Mouse (Mus musculus): ENCODE measurements at regions not wholly inside any gene's neighbourhood (a gene's known extent, or its start where the extent isn't known, plus 50 kb on each side); places are given as distances from the start of the nearest gene placed in this dataset.
A peak's percentile ranks its signal among the peaks of the same experiment; 100 is the strongest.
"Not testable (repeated sequence)": the region's sequence is repeated elsewhere in the genome, so short reads cannot be mapped to it uniquely, and the experiment has no call there.

DNA sequence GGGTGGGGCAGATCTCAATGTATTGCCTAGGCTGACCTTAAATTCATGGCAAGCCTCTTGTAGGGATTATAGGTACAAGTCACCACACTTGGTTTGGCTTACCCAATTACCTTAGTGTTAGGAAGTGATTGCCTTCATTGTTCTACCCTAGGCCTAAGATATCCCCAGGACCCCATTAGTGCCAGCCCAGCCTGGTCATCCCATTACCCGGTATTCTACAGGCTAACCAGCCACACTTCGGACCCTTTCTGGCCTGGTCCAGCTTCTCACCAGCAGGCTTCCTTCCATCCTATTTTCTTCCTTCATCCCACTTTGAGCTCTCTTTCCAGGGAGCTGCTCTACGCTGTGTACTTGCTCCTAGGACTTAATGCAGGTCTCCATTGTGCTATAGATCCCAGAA lies 59.5 kb downstream of the Tex35 start:
- Histone ChIP-seq H3K4me3 (no peak overlapping the region), H3K27ac (no peak overlapping the region), H3K9me3 (replicated peaks) (no peaks in the 10 kb centered on the region), H3K4me2 (no peak overlapping the region), H3K27me3 (no peaks in the 10 kb centered on the region), H3K9ac (no peak overlapping the region), H3K4me1 (replicated peaks) (peaks cover 14% of the 10 kb centered on the region), H3K36me3 (no peaks in the 10 kb centered on the region)
- ATAC-seq (replicated peaks; ENCODE audit: insufficient number of reproducible peaks, insufficient read depth, low FRiP score, low read depth) = no peak
- 92% methylated on average over 3 of the region's 3 CpGs for WGBS

DNA sequence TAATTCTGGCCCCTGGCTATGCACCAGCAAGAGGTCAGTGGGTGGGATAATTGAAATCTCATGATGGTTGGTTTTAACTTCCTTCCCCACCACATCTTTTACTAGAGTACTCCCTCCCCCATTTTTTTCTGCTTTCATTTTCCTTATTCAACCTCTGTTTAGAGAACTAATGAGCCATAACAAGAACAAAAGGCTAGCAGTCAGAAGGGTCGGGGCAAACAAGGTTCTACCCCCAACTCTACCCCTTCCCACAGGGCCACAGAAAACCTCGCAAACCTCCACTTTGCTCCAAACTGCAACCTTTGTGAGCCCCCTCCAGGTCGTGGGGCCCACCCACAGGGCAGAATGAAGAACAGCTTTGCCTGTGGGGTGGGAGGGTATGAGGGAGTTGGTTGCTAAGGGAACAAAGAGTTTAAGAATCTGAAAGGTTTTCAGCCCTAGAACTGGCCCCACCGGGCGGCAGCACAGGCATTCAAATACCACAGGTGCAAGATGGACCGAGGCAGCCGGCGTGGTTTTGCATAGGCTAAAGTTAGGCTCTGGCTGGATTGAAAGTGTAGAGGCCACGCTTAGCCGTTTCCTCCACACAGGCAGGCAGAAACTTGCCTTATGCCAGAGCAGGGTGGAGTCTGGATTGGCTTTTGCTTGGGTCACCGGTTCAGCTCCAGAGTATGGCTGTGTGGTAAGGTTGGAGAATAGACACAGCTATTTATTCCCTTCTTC lies 60.1 kb downstream of the Tex35 start:
- Histone ChIP-seq H3K4me1 (replicated peaks) (peaks cover 14% of the 10 kb centered on the region), H3K9me3 (replicated peaks) (no peaks in the 10 kb centered on the region), H3K27ac (no peak overlapping the region), H3K9ac (no peak overlapping the region), H3K27me3 (no peaks in the 10 kb centered on the region), H3K36me3 (no peaks in the 10 kb centered on the region), H3K4me2 (no peak overlapping the region), H3K4me3 (no peak overlapping the region)
- WGBS = 46% methylated on average over 11 of the region's 11 CpGs
- ATAC-seq (replicated peaks; ENCODE audit: insufficient number of reproducible peaks, insufficient read depth, low FRiP score, low read depth) = no peak

DNA sequence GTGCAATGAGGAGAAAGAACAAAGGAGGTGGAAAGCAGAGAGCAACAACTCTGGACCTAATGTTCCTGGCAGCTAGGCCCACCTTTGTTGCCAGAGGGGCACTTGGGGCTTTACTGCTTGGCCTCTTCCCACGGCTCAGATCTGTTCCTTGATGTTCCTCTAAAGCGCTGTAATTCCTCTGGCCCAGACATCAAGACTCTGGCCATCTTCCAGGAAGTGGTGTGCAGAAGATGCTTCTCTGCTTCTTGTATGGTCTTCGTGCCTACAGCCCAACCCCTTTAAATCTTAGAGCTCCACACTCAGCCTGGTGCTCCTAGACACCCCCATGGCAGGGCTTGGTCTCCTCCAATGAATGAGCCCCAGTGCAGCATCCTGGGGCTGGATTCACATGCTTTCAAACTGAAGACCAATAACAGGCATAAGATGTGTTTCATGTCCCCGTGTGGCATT lies 60.7 kb downstream of the Tex35 start:
- H3K9ac ChIP-seq = no peak overlapping the region
- no peak for ATAC-seq (replicated peaks; ENCODE audit: insufficient number of reproducible peaks, insufficient read depth, low FRiP score, low read depth)

DNA sequence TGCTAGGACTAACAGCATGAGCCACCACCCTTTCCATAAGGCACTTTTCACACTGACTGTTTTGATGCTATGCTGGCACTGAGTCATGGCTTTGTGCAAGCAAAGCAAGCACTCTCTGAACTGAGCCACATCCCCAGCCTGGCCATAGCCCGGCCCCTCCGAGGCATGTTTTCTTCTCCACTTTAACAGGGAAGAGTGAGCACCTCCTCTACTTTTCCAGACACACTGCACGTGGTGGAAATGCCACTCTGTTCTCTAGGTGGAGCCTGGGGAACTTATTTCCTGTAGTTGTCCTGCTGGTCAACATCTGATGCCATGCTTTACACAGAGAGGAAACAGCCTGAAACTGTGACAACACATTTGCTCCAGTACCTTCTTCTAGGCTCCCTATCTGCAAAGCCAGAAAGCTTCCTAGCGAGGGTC lies 61.7 kb downstream of the Tex35 start:
- Histone ChIP-seq H3K4me1 (replicated peaks) (peaks cover 14% of the 10 kb centered on the region), H3K4me3 (no peak overlapping the region), H3K9me3 (replicated peaks) (no peaks in the 10 kb centered on the region), H3K9ac (no peak overlapping the region), H3K36me3 (no peaks in the 10 kb centered on the region), H3K4me2 (no peak overlapping the region), H3K27me3 (no peaks in the 10 kb centered on the region), H3K27ac (no peak overlapping the region)
- WGBS = 55% methylated on average over 4 of the region's 4 CpGs
- ATAC-seq (replicated peaks; ENCODE audit: insufficient number of reproducible peaks, insufficient read depth, low FRiP score, low read depth) = no peak

More for the DNA sequence above, 60.7 kb downstream of the Tex35 start:
- WGBS = 62% methylated on average over 4 of the region's 4 CpGs
- Histone ChIP-seq H3K4me3 (no peak overlapping the region), H3K27me3 (no peaks in the 10 kb centered on the region), H3K4me2 (no peak overlapping the region), H3K9me3 (replicated peaks) (no peaks in the 10 kb centered on the region), H3K36me3 (no peaks in the 10 kb centered on the region), H3K27ac (no peak overlapping the region), H3K4me1 (replicated peaks) (peaks cover 14% of the 10 kb centered on the region)

DNA sequence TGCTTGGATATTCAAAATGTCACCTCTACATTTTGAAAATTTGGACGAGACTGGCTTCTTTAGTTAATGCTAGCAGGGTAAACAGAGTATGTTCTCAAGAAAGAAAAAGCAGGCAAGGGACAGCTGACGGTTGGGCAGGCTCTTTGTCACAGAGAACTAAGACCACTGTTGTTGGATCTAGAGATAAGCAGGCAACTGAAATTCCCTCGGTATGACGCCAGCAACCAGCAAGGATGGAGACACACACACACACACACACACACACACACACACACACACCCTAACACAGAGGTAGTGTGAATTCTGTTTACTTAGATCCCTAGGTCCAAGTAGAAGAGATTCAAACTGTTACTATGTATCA lies 68.7 kb downstream of the Tex35 start:
- Histone ChIP-seq H3K4me1 (replicated peaks) (peaks cover 43% of the 10 kb centered on the region), H3K4me3 (peak overlapping the region; percentile 11; the same call in 1 of the 2 replicates), H3K9me3 (replicated peaks) (no peaks in the 10 kb centered on the region), H3K27ac (peak overlapping the region; percentile 89), H3K27me3 (no peaks in the 10 kb centered on the region), H3K36me3 (no peaks in the 10 kb centered on the region), H3K9ac (no peak overlapping the region), H3K4me2 (peak overlapping the region; percentile 56)
- WGBS = 0% methylated on average over 4 of the region's 4 CpGs
- 0 out of 2 replicates have a peak, but pooled peaks have one; percentile 4 for ATAC-seq (replicated peaks; ENCODE audit: insufficient number of reproducible peaks, insufficient read depth, low FRiP score, low read depth)

DNA sequence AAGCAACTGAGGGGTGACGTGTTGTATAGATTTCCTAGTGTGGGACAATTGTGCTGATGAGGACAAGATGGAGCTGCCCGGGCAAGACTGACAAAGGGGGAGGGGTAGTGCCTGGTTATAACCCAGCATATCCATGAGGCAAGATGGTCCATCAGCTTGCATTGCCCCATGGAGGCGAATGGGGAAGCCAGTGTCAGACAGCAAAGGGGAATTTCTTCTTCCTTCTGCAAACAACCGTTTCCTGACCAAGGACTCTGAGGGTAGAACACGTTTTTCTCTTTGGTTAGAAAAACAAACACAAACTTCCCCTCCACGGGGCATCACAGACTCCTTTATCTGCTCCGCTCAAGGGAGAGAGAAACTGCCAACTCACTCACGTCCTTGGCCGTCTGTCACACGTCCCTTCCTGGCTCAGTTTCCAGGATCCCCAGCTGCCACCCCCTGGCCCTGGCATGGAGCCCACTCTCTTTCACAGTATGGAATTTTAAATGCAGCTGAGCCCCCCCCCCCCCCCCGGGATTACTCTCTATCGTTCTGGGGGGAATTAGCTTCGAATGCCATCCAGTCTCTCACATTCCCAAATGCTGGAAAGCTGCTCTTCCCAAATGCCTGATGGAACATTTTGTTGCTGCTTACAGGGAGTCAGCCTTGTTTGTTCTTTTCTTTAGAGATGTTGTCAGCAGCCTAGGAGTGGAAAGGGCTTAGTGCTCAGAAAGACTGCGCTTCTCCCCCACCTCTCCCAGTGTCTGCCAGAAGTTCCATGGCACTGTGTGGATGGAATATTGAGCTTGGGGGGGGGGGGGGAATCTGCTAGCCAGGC lies 69.3 kb downstream of the Tex35 start:
- peak overlapping the region; percentile 56 for H3K4me2 ChIP-seq
- H3K9me3 ChIP-seq (replicated peaks) = no peaks in the 10 kb centered on the region
- H3K4me3 ChIP-seq = peak overlapping the region; percentile 11
- peak; percentile 81 for ATAC-seq (replicated peaks; ENCODE audit: insufficient number of reproducible peaks, insufficient read depth, low FRiP score, low read depth)
- peak overlapping the region; percentile 89 for H3K27ac ChIP-seq
- WGBS = 7% methylated on average over 14 of the region's 14 CpGs
- no peaks in the 10 kb centered on the region for H3K27me3 ChIP-seq
- no peak overlapping the region for H3K9ac ChIP-seq
- peaks cover 43% of the 10 kb centered on the region for H3K4me1 ChIP-seq (replicated peaks)
- no peaks in the 10 kb centered on the region for H3K36me3 ChIP-seq

DNA sequence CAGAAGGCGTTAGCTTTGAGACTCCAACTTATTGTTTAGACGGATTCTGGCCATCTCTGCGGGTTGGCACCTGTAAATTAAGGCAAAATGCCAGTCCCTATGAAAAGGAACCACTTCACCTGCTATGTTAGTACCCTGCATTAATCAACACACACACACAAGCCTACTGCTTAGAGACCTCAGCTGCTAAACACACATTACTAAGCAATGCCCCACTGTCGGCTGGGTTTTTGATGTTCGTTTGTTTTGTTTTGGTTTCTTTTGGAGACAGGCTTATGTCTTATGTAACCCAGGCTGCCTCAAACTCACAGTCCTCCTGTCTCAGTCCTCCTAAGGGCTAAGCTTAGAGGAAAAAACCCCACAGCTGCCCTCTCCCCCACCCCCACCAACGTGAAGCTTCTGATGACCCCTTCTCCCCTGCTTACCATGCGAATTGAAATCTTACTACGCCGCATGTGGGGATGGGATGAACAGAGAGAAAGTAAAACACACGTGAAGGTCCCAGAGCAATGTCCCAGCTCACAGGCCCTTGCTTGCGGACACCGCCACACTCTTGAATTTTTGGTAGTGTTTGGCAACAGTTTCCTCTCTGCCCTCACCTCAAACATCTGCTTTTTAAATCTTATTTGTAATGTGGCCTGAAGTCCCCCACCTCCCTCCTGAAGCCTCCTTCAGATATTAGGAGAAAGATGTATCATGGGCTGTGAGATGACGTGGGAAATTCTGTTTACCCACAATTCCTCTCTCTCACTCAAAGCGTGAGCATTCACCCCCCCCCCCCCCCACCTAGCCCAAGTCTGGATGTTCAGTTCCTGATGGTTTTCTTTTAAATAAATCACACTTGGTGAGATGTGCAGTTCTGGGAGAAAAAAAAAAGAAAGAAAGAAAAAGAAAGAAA lies 70.1 kb downstream of the Tex35 start:
- ATAC-seq (replicated peaks; ENCODE audit: insufficient number of reproducible peaks, insufficient read depth, low FRiP score, low read depth) = no peak
- peak overlapping the region; percentile 89 for H3K27ac ChIP-seq
- no peak overlapping the region for H3K4me3 ChIP-seq
- no peaks in the 10 kb centered on the region for H3K27me3 ChIP-seq
- no peak overlapping the region for H3K9ac ChIP-seq
- peaks cover 43% of the 10 kb centered on the region for H3K4me1 ChIP-seq (replicated peaks)
- H3K36me3 ChIP-seq = no peaks in the 10 kb centered on the region
- no peaks in the 10 kb centered on the region for H3K9me3 ChIP-seq (replicated peaks)
- WGBS = 71% methylated on average over 14 of the region's 14 CpGs
- H3K4me2 ChIP-seq = peak overlapping the region; percentile 56; the same call in 1 of the 2 replicates

DNA sequence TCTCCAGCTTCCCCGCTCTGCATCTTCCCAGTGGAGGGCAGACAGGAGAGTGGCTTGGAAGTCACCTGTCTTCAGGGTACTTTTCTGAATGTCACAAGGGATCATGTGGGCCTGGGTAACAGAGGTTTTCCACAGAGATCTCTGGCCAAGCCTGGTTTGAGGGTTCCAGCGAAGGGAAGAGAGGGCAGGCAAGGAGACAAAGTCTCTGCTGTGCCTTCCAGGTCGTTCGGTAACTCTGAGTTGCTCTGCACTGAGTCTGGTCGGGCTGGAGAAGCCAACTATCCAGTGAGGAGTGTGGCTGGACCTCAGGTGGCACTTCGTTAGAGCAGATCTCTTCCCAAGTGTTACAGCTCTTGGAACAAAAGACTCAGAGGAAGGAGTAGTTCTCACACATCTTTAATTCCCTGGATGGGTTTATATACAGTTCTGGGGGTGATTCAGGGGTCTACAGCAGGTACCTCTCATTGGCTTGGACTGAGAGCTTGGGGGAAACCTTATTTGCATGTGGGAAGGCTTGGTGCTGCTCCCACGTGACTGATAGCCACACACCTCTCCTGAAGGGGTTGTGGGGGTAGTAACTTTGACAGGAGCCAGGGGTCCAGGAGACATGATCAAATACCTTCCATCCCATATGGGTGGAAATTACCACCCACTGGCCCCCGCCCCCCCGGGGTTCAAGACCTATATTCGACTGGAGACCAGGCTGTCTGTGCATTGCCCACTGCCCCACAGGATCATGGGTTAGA lies 71.1 kb downstream of the Tex35 start:
- peaks cover 43% of the 10 kb centered on the region for H3K4me1 ChIP-seq (replicated peaks)
- H3K27ac ChIP-seq = 0 out of 2 replicates have a peak overlapping the region, but pooled peaks have one; percentile 89

DNA sequence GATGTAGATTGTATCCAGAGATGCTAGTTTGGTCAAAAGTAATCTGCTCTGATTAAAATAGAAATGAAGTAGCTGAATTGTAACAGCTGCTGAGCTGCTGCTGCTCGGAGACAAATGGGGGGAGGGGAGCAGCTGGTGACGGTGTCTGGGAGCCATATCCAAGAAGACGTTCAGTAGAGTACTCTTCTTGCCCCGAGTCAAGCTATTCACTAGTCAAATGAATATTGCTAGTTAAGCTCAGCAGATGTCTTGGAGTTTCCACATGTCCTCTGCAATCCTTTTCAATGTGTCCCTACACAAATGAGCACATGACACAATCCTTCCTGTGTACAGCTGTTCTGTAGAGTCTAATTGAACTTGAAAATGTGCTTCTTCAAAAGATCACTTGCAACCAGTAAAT lies 71.7 kb downstream of the Tex35 start:
- Histone ChIP-seq H3K4me3 (no peak overlapping the region), H3K27ac (no peak overlapping the region), H3K9me3 (replicated peaks) (no peaks in the 10 kb centered on the region), H3K4me1 (replicated peaks) (peaks cover 43% of the 10 kb centered on the region), H3K9ac (no peak overlapping the region), H3K27me3 (no peaks in the 10 kb centered on the region), H3K4me2 (no peak overlapping the region), H3K36me3 (no peaks in the 10 kb centered on the region)
- 28% methylated on average over 4 of the region's 4 CpGs for WGBS
- no peak for ATAC-seq (replicated peaks; ENCODE audit: insufficient number of reproducible peaks, insufficient read depth, low FRiP score, low read depth)

More for the DNA sequence above, 71.1 kb downstream of the Tex35 start:
- ATAC-seq (replicated peaks; ENCODE audit: insufficient number of reproducible peaks, insufficient read depth, low FRiP score, low read depth) = no peak
- Histone ChIP-seq H3K4me3 (no peak overlapping the region), H3K36me3 (no peaks in the 10 kb centered on the region), H3K27me3 (no peaks in the 10 kb centered on the region), H3K9ac (no peak overlapping the region), H3K4me2 (no peak overlapping the region), H3K9me3 (replicated peaks) (no peaks in the 10 kb centered on the region)
- 86% methylated on average over 10 of the region's 10 CpGs for WGBS

DNA sequence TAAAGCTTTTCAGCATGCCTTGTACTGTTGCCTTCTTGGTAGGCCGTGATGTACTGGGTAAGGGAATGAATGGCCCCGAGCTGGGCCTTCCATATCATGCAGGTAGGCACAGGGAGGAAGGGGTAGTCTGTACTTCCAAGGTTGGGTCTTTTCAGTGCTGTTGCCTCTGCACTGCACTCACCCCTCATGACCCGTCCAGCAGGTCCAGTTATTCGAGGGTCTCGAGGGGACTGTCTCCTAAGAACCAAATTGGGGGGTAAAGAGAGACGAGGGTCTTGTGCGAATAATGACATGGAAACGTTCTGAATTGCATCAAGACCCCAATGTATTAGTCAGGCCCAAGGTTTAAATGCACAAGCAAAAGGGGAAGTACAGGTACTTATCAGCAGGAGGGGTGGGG lies 73.3 kb downstream of the Tex35 start:
- not testable (repeated sequence) for ATAC-seq (replicated peaks; ENCODE audit: insufficient number of reproducible peaks, insufficient read depth, low FRiP score, low read depth); H3K4me2 ChIP-seq; H3K9ac ChIP-seq; H3K27me3 ChIP-seq; H3K4me3 ChIP-seq; H3K27ac ChIP-seq; H3K36me3 ChIP-seq; H3K9me3 ChIP-seq (replicated peaks)
- peaks cover 34% of the 10 kb centered on the region for H3K4me1 ChIP-seq (replicated peaks)
- 92% methylated on average over 8 of the region's 8 CpGs for WGBS
